Mouse (Mus musculus) cerebellum, postnatal 25 days (tissue): Measurements from ENCODE around the gene Zfyve1.

Experiments
- DNase-seq, 2 experiments: peaks; one replicate each; pipeline ENCODE4 v3.0.0; 2021; ENCODE audit warnings: mixed read lengths in 2 of 2

The Zfyve1 gene

DNA sequence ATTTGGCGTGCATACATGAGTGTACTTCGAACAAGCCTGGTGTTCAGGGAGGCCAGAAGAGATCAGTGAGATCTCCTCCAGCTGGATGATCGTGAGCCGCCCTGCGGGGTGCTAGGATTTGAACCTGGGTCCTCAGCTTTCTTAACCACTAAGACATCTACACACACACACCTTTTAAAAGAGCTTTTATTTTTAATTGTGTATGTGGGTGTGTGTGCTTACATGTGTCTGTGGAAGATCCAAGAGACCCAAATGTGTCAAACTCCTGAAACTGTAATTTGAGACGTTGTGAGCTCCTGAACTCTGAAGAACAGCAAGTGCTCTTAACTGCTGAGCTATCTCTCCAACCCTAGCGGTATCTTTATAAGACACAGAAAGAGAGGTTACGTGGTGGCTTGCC lies 75.9 kb downstream of the Zfyve1 start:
- DNase-seq, result no peak

DNA sequence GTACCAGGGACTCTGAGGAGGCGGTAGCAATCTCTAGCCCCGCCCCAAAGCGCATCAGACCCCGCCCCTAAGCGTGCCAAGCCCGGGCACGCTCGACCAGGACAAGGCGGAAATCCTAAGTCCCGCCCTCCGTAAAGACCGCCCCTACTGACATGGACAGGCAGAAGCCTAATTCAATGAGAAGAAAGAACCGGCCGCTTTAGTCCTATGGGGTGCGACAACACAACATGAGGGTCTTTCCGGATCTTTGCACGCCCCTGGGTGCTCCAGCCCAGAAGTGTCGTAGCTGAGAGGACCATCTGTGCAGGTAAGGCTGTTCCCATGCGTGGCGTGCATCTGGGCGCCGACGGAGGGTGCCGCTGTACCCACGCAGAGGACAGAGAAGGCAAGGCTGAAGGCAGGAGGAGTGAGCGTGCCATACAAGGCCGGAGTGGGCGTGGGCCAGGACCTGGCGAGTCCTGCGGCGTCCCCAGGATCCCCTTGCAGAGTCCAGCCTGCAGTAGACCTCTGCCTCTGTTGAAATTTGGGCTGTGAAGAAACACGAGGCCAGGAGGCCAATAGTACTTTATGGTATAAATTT lies 76.6 kb downstream of the Zfyve1 start, which contains the start of gene Dcaf4:
Dcaf4 (plus strand) TSS at position 156 of the 580 bp plus-strand sequence.
- DNase-seq, result peak; percentile 96 to 98

DNA sequence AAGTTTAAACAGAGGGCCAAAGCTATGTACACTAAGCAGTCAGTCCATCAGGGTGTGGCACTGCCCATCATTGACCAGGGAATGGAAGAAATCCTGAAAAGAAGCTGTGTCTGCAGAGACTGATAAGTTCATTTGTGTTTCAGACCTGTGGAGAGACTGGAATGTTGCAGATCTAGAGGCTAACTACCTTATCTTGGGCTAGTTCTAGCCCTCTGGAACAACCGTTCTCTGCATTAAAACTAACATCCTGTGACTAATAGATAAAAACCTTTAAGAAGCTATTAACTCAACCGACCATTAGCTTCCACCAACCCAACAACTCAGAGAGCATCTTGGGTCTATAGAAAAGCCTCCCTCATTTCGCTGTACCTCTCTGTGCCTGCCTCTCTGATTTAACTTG lies 79.4 kb downstream of the Zfyve1 start:
- no peak for DNase-seq

DNA sequence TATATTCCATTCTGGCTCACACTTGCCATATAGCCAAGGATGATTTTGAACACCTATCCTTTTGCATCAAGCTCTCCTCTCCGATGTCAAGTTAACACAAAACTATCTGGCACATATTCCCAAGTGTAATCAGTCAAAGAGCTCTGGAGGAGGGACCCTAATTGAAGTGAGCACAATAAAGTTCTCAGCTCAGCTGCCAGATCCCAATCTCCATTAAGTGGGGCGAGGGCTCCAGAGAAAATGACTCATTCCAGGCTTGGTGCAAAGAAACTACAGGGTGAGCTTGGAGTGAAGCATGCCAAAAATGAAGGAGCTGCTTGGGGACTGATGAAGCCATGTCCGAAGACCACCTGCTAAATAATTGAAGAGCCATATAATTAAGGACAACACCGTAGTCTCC lies 82.8 kb downstream of the Zfyve1 start:
- DNase-seq, result no peak

DNA sequence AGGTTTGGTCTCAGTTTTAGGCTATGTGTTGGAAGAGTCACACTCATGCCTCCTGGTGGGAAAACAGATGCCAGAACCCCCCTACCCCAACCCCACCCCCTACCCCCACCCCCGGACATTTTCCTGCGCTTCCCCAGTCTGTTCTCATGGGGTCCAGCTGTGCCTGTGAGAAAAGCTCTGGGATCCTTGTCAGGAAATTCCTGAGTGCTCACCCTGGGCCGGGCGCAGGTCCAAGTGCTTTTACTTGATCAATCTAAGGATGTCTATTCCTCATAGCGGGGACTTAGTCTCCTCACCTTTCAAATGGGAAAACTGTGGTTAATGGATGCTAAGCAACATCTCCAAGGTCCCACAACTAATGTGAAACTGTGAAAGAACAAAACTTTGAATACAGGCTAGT lies 83.8 kb downstream of the Zfyve1 start:
- DNase-seq, result no peak

DNA sequence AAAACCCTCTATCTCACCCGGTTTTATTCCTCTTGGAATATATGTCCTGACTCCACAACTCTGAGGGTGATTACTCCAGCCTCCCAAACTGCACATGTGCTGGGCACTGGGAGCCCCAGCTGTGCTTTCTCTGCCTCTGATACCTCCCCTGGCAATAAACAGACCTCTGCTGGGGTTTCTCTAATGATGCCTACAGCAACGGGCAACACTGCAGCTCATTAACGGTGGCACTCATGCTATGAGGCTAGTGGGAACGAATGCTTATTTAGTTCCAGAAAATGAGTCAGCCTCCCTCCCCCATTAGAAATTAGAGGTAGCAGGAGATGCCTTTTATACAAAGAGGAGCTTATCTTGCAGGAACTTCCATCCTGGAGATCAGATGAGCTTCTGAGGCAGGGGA lies 84.2 kb downstream of the Zfyve1 start:
- no peak for DNase-seq

DNA sequence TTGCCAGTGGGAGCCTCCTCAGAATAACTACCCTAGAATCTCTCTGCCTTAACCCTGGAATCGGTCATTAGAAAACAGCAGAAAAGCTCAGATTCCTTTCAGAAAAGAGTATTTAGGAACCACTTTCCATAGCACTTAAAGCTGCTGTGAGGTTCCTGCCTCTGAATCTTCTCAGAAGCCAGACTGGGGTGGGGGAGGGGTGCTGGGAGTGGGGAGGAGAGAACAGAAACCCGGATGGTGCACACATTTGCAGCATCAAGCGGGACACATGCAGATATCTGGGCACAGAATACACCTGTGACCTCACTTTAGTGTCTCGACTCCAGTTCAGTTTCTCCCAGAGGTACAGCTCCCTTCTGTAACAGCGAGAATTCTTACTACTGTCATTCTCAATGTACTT lies 86.4 kb downstream of the Zfyve1 start:
- no peak for DNase-seq

DNA sequence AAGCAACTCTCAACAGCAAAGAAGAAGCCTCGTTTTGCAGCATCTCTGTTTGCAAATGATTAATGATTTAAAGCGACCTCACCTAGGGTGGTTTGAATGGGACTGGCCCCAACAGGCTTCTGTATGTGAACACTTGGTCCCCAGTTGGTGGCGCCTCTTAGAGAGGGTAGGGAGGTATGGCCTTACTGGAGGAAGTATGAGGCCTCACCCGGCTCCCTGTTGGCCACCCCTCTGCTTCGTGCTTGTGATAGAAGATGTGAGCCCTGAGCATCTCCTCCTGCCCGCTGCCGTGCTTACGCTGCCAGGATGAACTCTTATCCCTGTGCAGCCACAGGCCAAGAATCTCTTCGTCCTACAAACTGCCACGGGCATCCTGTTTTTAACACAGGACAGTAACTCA lies 90.5 kb downstream of the Zfyve1 start:
- DNase-seq, result no peak

DNA sequence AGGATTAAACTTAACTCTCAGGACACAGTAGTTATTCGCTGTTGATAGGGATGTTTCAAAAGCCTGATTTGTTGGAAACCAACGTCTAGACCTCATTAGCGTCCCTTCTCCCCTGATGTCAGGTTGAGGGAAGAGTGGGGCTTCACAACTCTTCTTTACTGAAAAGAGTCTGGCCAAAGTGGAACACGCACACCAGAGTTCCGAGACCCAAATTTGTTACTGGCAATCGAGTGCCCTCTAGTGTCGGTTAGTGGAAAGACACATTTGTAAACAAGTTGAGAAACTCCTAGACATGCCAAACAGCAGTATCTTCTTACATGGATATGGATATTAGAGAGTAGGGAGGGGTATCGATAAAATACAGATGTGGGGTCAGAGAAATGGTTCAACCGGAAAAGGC lies 94.8 kb downstream of the Zfyve1 start:
- peak; percentile 60 to 76 for DNase-seq

DNA sequence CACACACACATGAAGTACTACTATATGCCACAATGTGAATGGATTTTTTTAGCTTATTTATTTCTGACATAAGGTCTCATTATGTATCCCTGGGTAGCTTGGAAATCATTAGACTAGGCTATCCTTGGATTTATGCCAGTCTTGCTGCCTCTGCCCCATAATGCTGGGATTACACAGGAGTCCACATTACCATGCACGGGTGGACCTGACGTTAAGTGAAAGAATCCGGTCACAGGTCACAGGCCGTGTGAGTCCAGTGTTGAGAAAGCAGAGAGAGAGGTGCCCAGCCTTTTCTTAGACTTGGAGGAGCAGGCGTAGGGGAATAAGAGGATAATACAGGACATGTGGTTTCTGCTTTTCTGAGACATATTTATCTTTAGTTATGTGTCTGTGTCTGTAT lies 97.8 kb downstream of the Zfyve1 start:
- DNase-seq, result no peak

DNA sequence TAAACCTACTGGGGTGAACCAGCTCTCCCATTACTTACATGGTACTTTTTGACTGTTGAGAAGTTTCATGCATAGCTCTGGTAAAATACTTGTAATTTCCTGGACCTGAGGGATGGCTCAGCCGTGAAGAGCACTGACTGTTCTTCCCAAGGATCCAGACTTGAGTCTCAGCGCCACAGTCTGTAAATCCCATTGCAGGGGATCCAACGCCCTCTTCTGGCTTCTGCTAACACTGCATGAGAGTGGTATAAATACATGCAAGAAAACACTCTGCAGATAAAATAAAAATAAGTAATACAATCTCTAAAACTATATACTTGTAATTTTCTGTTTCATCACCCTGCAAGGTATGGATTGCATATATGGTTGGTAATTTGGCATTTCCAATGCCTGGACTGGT lies 99.1 kb downstream of the Zfyve1 start:
- no peak for DNase-seq

DNA sequence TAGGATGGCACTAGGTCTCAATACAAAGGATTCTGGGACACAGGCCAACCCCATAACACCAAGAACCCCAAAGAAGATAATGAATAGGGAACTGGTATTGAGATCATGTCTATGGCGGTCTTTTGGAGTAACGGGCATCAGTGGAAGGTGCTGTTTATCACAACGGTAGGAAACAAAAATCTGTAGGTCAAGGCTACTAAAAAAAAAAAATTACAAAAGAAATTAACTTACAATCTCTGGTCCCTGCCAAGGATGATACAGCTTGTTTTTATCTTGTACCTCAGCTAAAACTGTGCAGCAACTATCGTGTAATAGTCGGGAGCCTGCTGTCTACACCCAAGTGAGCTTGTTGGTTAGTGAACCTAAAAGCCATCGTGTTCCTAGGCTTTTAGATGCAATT lies 100.3 kb downstream of the Zfyve1 start:
- DNase-seq, result no peak
